Comparison of ENCODE assay signal across 9 mouse cellular contexts in genomic region chr12:83972117-83972516, GRCm38 (mm10). TPM values are rescaled to one million over a fixed set of nuclear protein-coding genes. Genes with fewer than 3 reads are reported as not detected.
DNase-seq lines count a peak whose midpoint lies in the region; ATAC-seq and TF ChIP-seq lines count a peak whose summit lies in the region.
"Had no signal": no experiment of that assay in that cellular context is flagged by ENCODE, and none has a peak within 500 bp of the region (broad histone marks: within the 10 kb centered on the region; RNA-seq: fewer than 3 reads in every experiment).

No protein-coding gene starts in this region.

- no peak overlapping the region for H3K4me3 ChIP-seq in heart, adult 2 months
- no peak overlapping the region for H3K4me3 ChIP-seq in heart, embryonic 11.5 days (ENCODE audit: low read depth, low read length)
- no peak overlapping the region for H3K4me3 ChIP-seq in hindbrain, postnatal 0 days (ENCODE audit: low read length)
- H3K4me3 ChIP-seq: limb, embryonic 13.5 days had no signal

- H3K9ac ChIP-seq in heart, adult 2 months (ENCODE audit: low read depth, low read length), result no peak overlapping the region
- no peak overlapping the region for H3K9ac ChIP-seq in heart, embryonic 11.5 days (ENCODE audit: low read depth, low read length)
- no peak overlapping the region for H3K9ac ChIP-seq in hindbrain, postnatal 0 days (replicated peaks; ENCODE audit: low read length)
- H3K9ac ChIP-seq: limb, embryonic 13.5 days had no signal

- TF ChIP-seq CTCF in heart, adult 2 months (IDR thresholded peaks at IDR 0.05), result peak; percentile 88
- TF ChIP-seq CTCF in hindbrain, postnatal 0 days (IDR thresholded peaks at IDR 0.05; ENCODE audit: low read depth), result peak; percentile 70

- intact Hi-C loops in heart, adult 2 months (cut with DNase I), result loop anchor here (1.0 kb wide), 1 partner anchor 59 kb away; no protein-coding TSS in a partner anchor
- intact Hi-C loops in left cerebral cortex, postnatal 14 days (cut with DNase I), result loop anchor here (2.0 to 5.0 kb wide), 2 partner anchors 59 to 90 kb away; no protein-coding TSS in a partner anchor

- no peak overlapping the region for H3K27ac ChIP-seq in heart, adult 2 months
- no peak overlapping the region for H3K27ac ChIP-seq in heart, embryonic 11.5 days (ENCODE audit: low read depth, low read length)
- no peak overlapping the region for H3K27ac ChIP-seq in hindbrain, postnatal 0 days
- H3K27ac ChIP-seq: limb, embryonic 13.5 days had no signal

- DNase-seq in heart, adult 2 months, result peak; percentile 27 to 43
- DNase-seq in B cell, adult 2 months, result peak; percentile 49 to 52
- peak; percentile 65 for DNase-seq in adipocyte (ENCODE audit: low spot score)
- DNase-seq in hindbrain, postnatal 0 days (ENCODE audit: low spot score), result peak; percentile 69
- peak; percentile 46 to 58 for DNase-seq in left cerebral cortex, postnatal 14 days (ENCODE audit: low spot score in 2 of 2)
- peak; percentile 49 for DNase-seq in retina, postnatal 1 day
- no peak for DNase-seq in cerebellum, adult 9-11 months

- no peak overlapping the region for H3K4me2 ChIP-seq in heart, embryonic 11.5 days
- no peak overlapping the region for H3K4me2 ChIP-seq in hindbrain, postnatal 0 days (ENCODE audit: low read depth, low read length)
- H3K4me2 ChIP-seq: limb, embryonic 13.5 days had no signal

- ATAC-seq in heart, embryonic 11.5 days (replicated peaks; ENCODE audit: insufficient number of reproducible peaks, low FRiP score, low TSS enrichment), result no peak
- peak; percentile 56; the same call in 1 of the 2 replicates for ATAC-seq in hindbrain, postnatal 0 days

- H3K9me3 ChIP-seq in heart, embryonic 11.5 days (replicated peaks; ENCODE audit: control insufficient read depth, low read length), result 0 out of 2 replicates have a peak, but pooled peaks cover 3% of the 10 kb centered on the region
- H3K9me3 ChIP-seq in hindbrain, postnatal 0 days (ENCODE audit: low read length), result no peaks in the 10 kb centered on the region
- H3K9me3 ChIP-seq: limb, embryonic 13.5 days had no signal

- WGBS in heart, adult 2 months, result 62% methylated on average over 2 of the region's 2 CpGs
- WGBS in heart, embryonic 11.5 days (ENCODE audit: insufficient replicate concordance), result 63% methylated on average over 2 of the region's 2 CpGs
- WGBS in hindbrain, postnatal 0 days, result 79% methylated on average over 2 of the region's 2 CpGs

- no peaks in the 10 kb centered on the region for H3K4me1 ChIP-seq in heart, adult 2 months (ENCODE audit: control insufficient read depth, insufficient read depth, low read length)
- H3K4me1 ChIP-seq in heart, embryonic 11.5 days (ENCODE audit: control insufficient read depth, insufficient read depth, low read length), result no peaks in the 10 kb centered on the region
- H3K4me1 ChIP-seq in hindbrain, postnatal 0 days (ENCODE audit: insufficient read depth, low read length), result no peaks in the 10 kb centered on the region
- H3K4me1 ChIP-seq: limb, embryonic 13.5 days had no signal

- 0 out of 2 replicates have a peak, but pooled peaks have one; percentile 20 for TF ChIP-seq EP300 in heart, adult 2 months (IDR thresholded peaks at IDR 0.05; ENCODE audit: insufficient read depth, low read depth, low read length)

- H3K36me3 ChIP-seq in heart, adult 2 months (ENCODE audit: control insufficient read depth, insufficient read depth, low read length), result no peaks in the 10 kb centered on the region
- no peaks in the 10 kb centered on the region for H3K36me3 ChIP-seq in heart, embryonic 11.5 days (ENCODE audit: control insufficient read depth, insufficient read depth, low read length)
- no peaks in the 10 kb centered on the region for H3K36me3 ChIP-seq in hindbrain, postnatal 0 days (ENCODE audit: insufficient read depth, low read length)
- H3K36me3 ChIP-seq: limb, embryonic 13.5 days had no signal

- no peak for TF ChIP-seq POLR2A in heart, adult 2 months (IDR thresholded peaks at IDR 0.05; ENCODE audit: insufficient read depth, low read depth, low read length)

- H3K79me2 ChIP-seq in heart, adult 2 months (replicated peaks; ENCODE audit: control insufficient read depth, insufficient read depth, low read length), result no peaks in the 10 kb centered on the region

- H3K27me3 ChIP-seq in heart, adult 2 months (ENCODE audit: control insufficient read depth, insufficient read depth, low read length), result no peaks in the 10 kb centered on the region
- H3K27me3 ChIP-seq in heart, embryonic 11.5 days (ENCODE audit: control insufficient read depth, insufficient read depth, low read length), result no peaks in the 10 kb centered on the region
- H3K27me3 ChIP-seq in hindbrain, postnatal 0 days (ENCODE audit: insufficient read depth, low read length), result no peaks in the 10 kb centered on the region
- H3K27me3 ChIP-seq: limb, embryonic 13.5 days had no signal

RNA-seq across cellular contexts. Expression of gene Heatr4, which starts 12.5 kb away (rescaled TPM):
- not detected for total RNA-seq in heart, adult 2 months (2021)
- not detected in 2 replicates for polyA plus RNA-seq in heart, adult 2 months (2012; rRNA removed)
- not detected in 2 replicates for polyA plus RNA-seq in heart, embryonic 11.5 days (2014; fragmentation: Nextera tagmentation; extraction: Ambion mirVana)
- total RNA-seq in hindbrain, postnatal 0 days (2014; rRNA removed), result 0.11 and 0.16 TPM in 2 replicates
- not detected in 2 replicates for polyA plus RNA-seq in hindbrain, postnatal 0 days (2015; fragmentation: Nextera tagmentation; extraction: Ambion mirVana)
- total RNA-seq in left cerebral cortex, postnatal 14 days (2021), result under 1 TPM; 0.11 to 0.15 TPM
- polyA plus RNA-seq: limb, embryonic 13.5 days had no signal

RNA-seq across cellular contexts. Expression of gene Acot2, which starts 15.5 kb away (rescaled TPM):
- total RNA-seq in heart, adult 2 months (2021), result 100 to 1,000 TPM; 112 to 114 TPM
- polyA plus RNA-seq in heart, adult 2 months (2012; rRNA removed), result 44.4 and 52.6 TPM in 2 replicates
- 33.0 and 35.5 TPM in 2 replicates for polyA plus RNA-seq in heart, embryonic 11.5 days (2014; fragmentation: Nextera tagmentation; extraction: Ambion mirVana)
- 18.6 and 29.1 TPM in 2 replicates for total RNA-seq in hindbrain, postnatal 0 days (2014; rRNA removed)
- 31.2 and 33.9 TPM in 2 replicates for polyA plus RNA-seq in hindbrain, postnatal 0 days (2015; fragmentation: Nextera tagmentation; extraction: Ambion mirVana)
- 10 to 100 TPM in 1 of 2 experiments, 1 to 10 TPM in 1; 8.9 to 10.5 TPM for total RNA-seq in left cerebral cortex, postnatal 14 days (2021)

RNA-seq across cellular contexts. Expression of gene Riox1, which starts 21.7 kb away (rescaled TPM):
- total RNA-seq in heart, adult 2 months (2021), result 1 to 10 TPM; 4.4 to 4.7 TPM
- 2.8 and 3.4 TPM in 2 replicates for polyA plus RNA-seq in heart, adult 2 months (2012; rRNA removed)
- polyA plus RNA-seq in heart, embryonic 11.5 days (2014; fragmentation: Nextera tagmentation; extraction: Ambion mirVana), result 9.6 and 10.4 TPM in 2 replicates
- 28.8 and 35.2 TPM in 2 replicates for total RNA-seq in hindbrain, postnatal 0 days (2014; rRNA removed)
- polyA plus RNA-seq in hindbrain, postnatal 0 days (2015; fragmentation: Nextera tagmentation; extraction: Ambion mirVana), result 8.7 and 11.3 TPM in 2 replicates
- 10 to 100 TPM; 15.5 to 17.8 TPM for total RNA-seq in left cerebral cortex, postnatal 14 days (2021)

RNA-seq across cellular contexts. Expression of gene Acot1, which starts 37.2 kb away (rescaled TPM):
- 10 to 100 TPM; 53.0 to 54.4 TPM for total RNA-seq in heart, adult 2 months (2021)
- 8.1 and 22.9 TPM in 2 replicates for polyA plus RNA-seq in heart, adult 2 months (2012; rRNA removed)
- 19.3 and 20.7 TPM in 2 replicates for polyA plus RNA-seq in heart, embryonic 11.5 days (2014; fragmentation: Nextera tagmentation; extraction: Ambion mirVana)
- total RNA-seq in hindbrain, postnatal 0 days (2014; rRNA removed), result 177 and 178 TPM in 2 replicates
- 160 and 172 TPM in 2 replicates for polyA plus RNA-seq in hindbrain, postnatal 0 days (2015; fragmentation: Nextera tagmentation; extraction: Ambion mirVana)
- 10 to 100 TPM; 10.4 to 17.0 TPM for total RNA-seq in left cerebral cortex, postnatal 14 days (2021)

RNA-seq across cellular contexts. Expression of gene Numb, which starts 50.4 kb away (rescaled TPM):
- 10 to 100 TPM; 31.6 to 32.3 TPM for total RNA-seq in heart, adult 2 months (2021)
- 31.1 and 38.1 TPM in 2 replicates for polyA plus RNA-seq in heart, adult 2 months (2012; rRNA removed)
- 34.3 and 41.7 TPM in 2 replicates for polyA plus RNA-seq in heart, embryonic 11.5 days (2014; fragmentation: Nextera tagmentation; extraction: Ambion mirVana)
- 16.7 and 17.7 TPM in 2 replicates for total RNA-seq in hindbrain, postnatal 0 days (2014; rRNA removed)
- 10.7 and 12.1 TPM in 2 replicates for polyA plus RNA-seq in hindbrain, postnatal 0 days (2015; fragmentation: Nextera tagmentation; extraction: Ambion mirVana)
- total RNA-seq in left cerebral cortex, postnatal 14 days (2021), result 10 to 100 TPM; 53.9 to 65.2 TPM
